Mouse (Mus musculus) stomach, embryonic 14.5 days (tissue): ENCODE results near the gene Ccr2. TPM values are rescaled to one million over a fixed set of nuclear protein-coding genes. Genes with fewer than 3 reads are reported as not detected.

ENCODE experiments used
- polyA plus RNA-seq: library from polyadenylated mRNA; unstranded; fragments of >200 nt; fragmentation: Nextera tagmentation; extraction: Ambion mirVana; gene quantifications from 2 replicates; pipeline ENCODE4 v1.2.1, GENCODE M21; 2014

The Ccr2 gene
- polyA plus RNA-seq, 1 experiment from 2014 or later: 3.5 TPM

Other genes with a start within 250 kb of the Ccr2 start
- 0.06 and 0.07 TPM in 2 replicates for gene Xcr1, start 239.9 kb upstream of the Ccr2 start, polyA plus RNA-seq
- gene Ccr1, start 133.3 kb upstream of the Ccr2 start, polyA plus RNA-seq: 4.1 and 5.3 TPM in 2 replicates
- gene Ccr1l1, start 123.5 kb upstream of the Ccr2 start, polyA plus RNA-seq: not detected in 2 replicates
- gene Ccr3, start 80.0 kb upstream of the Ccr2 start, polyA plus RNA-seq: 0.07 TPM in 1 of 2 replicates, not detected in the other
- 0.76 and 1.1 TPM in 2 replicates for gene Ccr5, start 19.6 kb downstream of the Ccr2 start, polyA plus RNA-seq
- 11.0 and 12.0 TPM in 2 replicates for gene 2010315B03Rik, start 210.7 kb downstream of the Ccr2 start, polyA plus RNA-seq